Comparison of ENCODE assay signal across 8 mouse cellular contexts in genomic region chr7:74555416-74555815, GRCm38 (mm10). TPM values are rescaled to one million over a fixed set of nuclear protein-coding genes. Genes with fewer than 3 reads are reported as not detected.
DNase-seq lines count a peak whose midpoint lies in the region; ATAC-seq and TF ChIP-seq lines count a peak whose summit lies in the region.

No protein-coding gene starts in this region.

- peak; percentile 75 for DNase-seq in NIH3T3 (ENCODE audit: low read depth)
- peak; percentile 83 for DNase-seq in cerebellum, adult 9-10 months
- peak; percentile 42 to 69 for DNase-seq in frontal cortex, postnatal 10 days (ENCODE audit: low spot score in 2 of 2)
- peak; percentile 76 for DNase-seq in hindbrain, embryonic 10.5 days (ENCODE audit: low spot score)
- peak; percentile 42 for DNase-seq in layer of hippocampus, adult 9-10 months (ENCODE audit: low spot score)
- DNase-seq in lung, adult 2 months, result peak; percentile 63
- DNase-seq in thymus, postnatal 10 days (ENCODE audit: low spot score in 2 of 2), result peak; percentile 49 to 50

- no peaks in the 10 kb centered on the region for H3K9me3 ChIP-seq in hindbrain, embryonic 10.5 days
- H3K9me3 ChIP-seq in neural tube, embryonic 14.5 days (ENCODE audit: control insufficient read depth, low read length), result no peaks in the 10 kb centered on the region

- TF ChIP-seq POLR2A in lung, adult 2 months (IDR thresholded peaks at IDR 0.05; ENCODE audit: borderline replicate concordance, extremely low read depth, low read depth, low read length), result no peak

- peak overlapping the region; percentile 80 for H3K4me3 ChIP-seq in hindbrain, embryonic 10.5 days
- H3K4me3 ChIP-seq in lung, adult 2 months (replicated peaks; ENCODE audit: extremely low read depth, low read depth, low read length), result peak overlapping the region; percentile 87
- H3K4me3 ChIP-seq in neural tube, embryonic 14.5 days (ENCODE audit: low read depth, low read length), result peak overlapping the region; percentile 69

- no peak overlapping the region; the same call in 1 of the 2 replicates for H3K27ac ChIP-seq in hindbrain, embryonic 10.5 days
- peak overlapping the region; percentile 88; the same call in 1 of the 2 replicates for H3K27ac ChIP-seq in neural tube, embryonic 14.5 days (ENCODE audit: low read depth, low read length)

- H3K4me1 ChIP-seq in hindbrain, embryonic 10.5 days (replicated peaks), result peaks cover 50% of the 10 kb centered on the region
- peaks cover 10% of the 10 kb centered on the region; the same call in 1 of the 2 replicates for H3K4me1 ChIP-seq in lung, adult 2 months (ENCODE audit: control insufficient read depth, insufficient read depth, low read length)
- H3K4me1 ChIP-seq in neural tube, embryonic 14.5 days (ENCODE audit: control insufficient read depth, insufficient read depth, low read length), result peaks cover 7% of the 10 kb centered on the region; the same call in 1 of the 2 replicates

- H3K9ac ChIP-seq in neural tube, embryonic 14.5 days (replicated peaks; ENCODE audit: low read depth, low read length), result no peak overlapping the region; the same call in 1 of the 2 replicates

- TF ChIP-seq CTCF in lung, adult 2 months (IDR thresholded peaks at IDR 0.05; ENCODE audit: insufficient read depth, low read length), result peak; percentile 59

- ATAC-seq in neural tube, embryonic 14.5 days (ENCODE audit: low read depth), result peak; percentile 55; the same call in 1 of the 2 replicates

- H3K36me3 ChIP-seq in hindbrain, embryonic 10.5 days, result no peaks in the 10 kb centered on the region
- no peaks in the 10 kb centered on the region for H3K36me3 ChIP-seq in neural tube, embryonic 14.5 days (ENCODE audit: control insufficient read depth, insufficient read depth, low read length)

- WGBS in hindbrain, embryonic 10.5 days, result 14% methylated on average over 6 of the region's 6 CpGs
- 18% methylated on average over 6 of the region's 6 CpGs for WGBS in lung, adult 2 months
- WGBS in neural tube, embryonic 14.5 days, result 12% methylated on average over 6 of the region's 6 CpGs

- H3K4me2 ChIP-seq in neural tube, embryonic 14.5 days (ENCODE audit: low read depth, low read length), result peak overlapping the region; percentile 79

- H3K27me3 ChIP-seq in hindbrain, embryonic 10.5 days (ENCODE audit: insufficient read depth, poor library complexity, severe bottlenecking), result peaks cover 38% of the 10 kb centered on the region
- no peaks in the 10 kb centered on the region for H3K27me3 ChIP-seq in neural tube, embryonic 14.5 days (ENCODE audit: control insufficient read depth, insufficient read depth, low read length)

RNA-seq across cellular contexts. Expression of gene Slco3a1, which starts 0.8 kb away (rescaled TPM):
- 8.7 and 10.1 TPM in 2 replicates for polyA plus RNA-seq in hindbrain, embryonic 10.5 days (2016; fragmentation: Nextera tagmentation; extraction: Ambion mirVana)
- 141 and 156 TPM in 2 replicates for polyA plus RNA-seq in lung, adult 2 months (2012; rRNA removed)
- 18.6 and 22.8 TPM in 2 replicates for polyA plus RNA-seq in neural tube, embryonic 14.5 days (2014; fragmentation: Nextera tagmentation; extraction: Ambion mirVana)
